Mouse (Mus musculus) small intestine, adult 2 months (tissue): Measurements from ENCODE around the gene Rfng.

Source experiments
- CTCF ChIP-seq: fragments of 200-500 bp; IDR thresholded peaks from 2 replicates; pipeline ENCODE4 v1.5.1; 2012; ENCODE audit warnings: low read depth, mild to moderate bottlenecking, control low read depth, inconsistent platforms, low read length, moderate library complexity, mixed read lengths; ENCODE audit not compliant: insufficient replicate concordance, insufficient read length; ENCODE audit errors: extremely low read depth
- POLR2A ChIP-seq: fragments of 200-500 bp; IDR thresholded peaks from 2 replicates; pipeline ENCODE4 v1.6.1; 2012; ENCODE audit warnings: low read depth, mild to moderate bottlenecking, control low read depth, inconsistent platforms, low read length, moderate library complexity

DNA sequence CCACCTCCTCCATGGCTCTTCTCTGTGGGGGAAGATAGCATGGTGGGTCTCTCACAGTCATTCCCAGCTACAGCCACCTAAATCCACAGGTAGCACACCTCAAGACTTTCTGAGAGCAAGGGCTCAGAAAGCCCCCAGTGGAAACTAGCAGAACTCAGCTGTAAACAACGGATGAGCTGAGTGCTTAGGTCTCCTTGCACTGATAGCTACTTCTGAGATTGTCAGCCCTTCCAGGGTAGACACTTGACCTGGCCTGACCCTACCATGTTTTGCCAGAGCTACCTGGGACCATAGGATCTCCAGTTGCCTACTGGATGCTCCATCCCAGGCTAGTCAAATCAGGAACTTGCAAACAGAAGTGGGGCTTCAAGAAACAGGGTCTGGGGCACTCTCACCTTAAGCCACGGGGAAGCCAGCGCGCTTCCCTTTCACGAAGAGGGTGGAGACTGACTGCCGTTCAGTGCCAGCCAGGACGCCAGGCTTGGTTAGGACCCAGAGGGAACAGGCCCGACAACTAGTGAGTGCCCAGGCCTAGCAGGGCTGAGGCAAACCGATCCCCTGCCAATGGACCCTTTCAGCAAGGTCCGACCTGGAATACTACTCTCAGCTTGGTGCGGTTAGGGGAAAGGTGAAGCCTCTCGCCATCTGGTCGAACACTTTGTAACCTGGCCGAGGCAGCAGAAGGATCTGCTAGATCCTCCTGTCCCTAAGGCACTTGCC lies 39.0 kb upstream of the Rfng start:
- no peak for TF ChIP-seq CTCF
- TF ChIP-seq POLR2A = no peak
